Mouse (Mus musculus): Measurements from ENCODE around the gene Gm4952.
"Not testable (repeated sequence)": the region's sequence is repeated elsewhere in the genome, so short reads cannot be mapped to it uniquely, and the experiment has no call there.

Gm4952 gene

DNA sequence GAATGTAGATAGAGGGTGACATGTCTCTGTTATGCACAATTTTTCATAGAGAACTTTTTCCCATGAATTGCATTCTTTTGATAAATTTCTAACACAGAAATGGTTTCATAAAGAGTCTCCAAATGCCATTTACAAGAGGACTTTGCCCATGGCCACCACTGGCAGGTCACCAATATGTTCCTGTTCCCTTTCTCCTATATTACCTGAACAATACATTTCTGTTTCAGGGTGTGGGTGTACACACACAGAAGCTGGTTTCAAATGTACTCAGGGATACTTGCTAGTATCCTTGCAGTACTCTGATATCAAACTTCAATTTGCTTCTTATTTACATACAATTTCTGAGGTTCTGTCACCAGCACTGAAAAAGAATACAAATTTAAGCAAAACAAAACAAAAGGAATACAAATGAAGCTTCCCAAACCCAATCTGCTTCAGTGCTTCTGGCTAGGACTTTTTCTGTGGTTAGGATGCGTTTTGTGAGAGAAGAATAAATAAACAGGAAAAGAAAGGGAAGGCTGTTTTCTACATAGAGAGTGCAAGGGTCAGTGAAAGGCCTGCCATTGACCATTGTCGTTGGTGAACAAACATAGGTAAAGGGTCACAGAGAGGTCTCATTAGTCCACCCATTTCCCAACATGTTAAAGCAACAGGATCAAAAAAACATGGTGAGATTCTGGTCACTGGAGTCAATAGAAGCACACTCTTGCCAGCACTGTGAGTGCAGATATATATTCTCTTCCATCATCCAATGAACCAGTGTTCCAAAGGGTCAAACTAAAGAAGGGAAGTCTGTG is 1.1 kb downstream of the Gm4952 start:
- DNase-seq (ENCODE audit: low spot score in 2 of 2): no peak

DNA sequence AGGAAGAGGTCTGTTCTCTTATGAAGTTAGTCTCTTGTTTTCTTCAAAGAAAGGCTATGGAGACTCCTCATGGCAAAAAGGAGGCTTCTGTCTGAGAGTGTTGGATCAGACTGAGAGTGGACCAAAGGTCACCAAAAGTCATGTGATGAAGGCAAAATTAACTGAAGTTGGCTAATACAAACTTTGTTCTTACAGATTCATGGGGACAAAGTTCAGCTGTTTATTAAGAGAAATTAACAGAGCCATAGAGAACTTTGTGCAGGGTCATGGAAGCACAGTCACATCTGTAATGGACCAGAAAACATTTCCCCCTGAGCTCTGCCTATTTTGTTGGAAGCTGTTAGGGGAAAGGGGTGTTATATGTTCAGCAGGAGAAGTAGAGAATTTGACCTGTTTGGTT is 8.6 kb downstream of the Gm4952 start:
- DNase-seq (ENCODE audit: low spot score in 2 of 2): no peak

DNA sequence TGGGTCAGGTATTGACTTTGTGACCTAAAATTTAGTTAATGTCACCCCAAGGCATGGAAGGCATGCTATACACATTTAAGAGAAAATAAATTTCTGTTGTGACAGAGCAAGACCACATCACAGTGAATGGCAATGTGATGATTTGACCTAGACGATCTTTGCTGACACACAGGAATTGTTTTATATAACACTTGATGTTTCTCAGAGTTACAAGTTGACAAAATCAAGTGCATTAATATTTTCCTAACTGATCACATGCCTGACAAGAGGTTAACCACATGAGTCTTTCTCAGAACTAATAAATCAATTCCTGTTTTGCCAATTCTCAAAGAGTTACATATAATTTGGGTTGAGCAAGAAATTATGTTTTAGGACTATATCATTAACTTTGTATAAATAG is 13.9 kb downstream of the Gm4952 start:
- no peak for DNase-seq (ENCODE audit: low spot score in 2 of 2)

DNA sequence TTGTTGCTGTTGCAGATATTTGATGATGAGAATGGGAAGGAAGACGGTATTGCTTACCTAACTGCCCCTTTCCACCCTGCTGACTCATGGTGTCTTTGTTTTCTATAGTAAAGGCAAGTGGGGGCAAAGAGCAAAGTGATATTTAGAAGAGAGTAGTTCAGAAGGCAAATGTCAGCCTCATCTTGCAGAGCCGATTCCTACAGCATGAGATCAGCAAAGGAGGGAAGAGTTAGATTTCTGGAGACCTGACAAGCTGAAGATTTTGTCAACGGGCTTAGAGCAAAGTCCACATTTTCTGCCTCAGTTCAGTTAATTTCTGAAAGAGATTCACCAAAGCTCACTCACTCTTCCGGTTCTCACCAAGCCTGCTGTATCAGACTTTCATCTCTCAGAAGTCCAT is 33.4 kb downstream of the Gm4952 start, which contains the start of gene Glyat:
Glyat (plus strand) TSS at position 133 of the 400 bp plus-strand sequence.
- DNase-seq (ENCODE audit: low spot score in 2 of 2): no peak

DNA sequence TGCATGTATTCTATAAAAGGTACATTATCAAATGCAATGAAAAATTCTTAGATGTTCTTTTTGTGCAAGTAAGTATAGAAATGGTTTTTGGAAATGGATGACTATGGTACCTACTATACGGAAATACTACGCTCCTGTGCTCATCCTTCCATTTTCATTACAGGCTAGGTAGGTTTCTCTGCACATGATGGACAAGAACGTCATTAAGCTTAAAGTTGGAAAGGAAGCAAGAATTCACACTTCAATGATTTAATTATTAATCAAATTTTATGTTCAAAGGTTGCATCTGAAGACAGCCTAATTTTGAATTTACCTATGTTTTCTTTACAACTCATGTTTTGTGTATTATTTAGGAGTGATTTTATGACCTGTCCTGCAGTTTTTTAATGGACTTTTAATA is 34.5 kb downstream of the Gm4952 start:
- no peak for DNase-seq (ENCODE audit: low spot score in 2 of 2)

DNA sequence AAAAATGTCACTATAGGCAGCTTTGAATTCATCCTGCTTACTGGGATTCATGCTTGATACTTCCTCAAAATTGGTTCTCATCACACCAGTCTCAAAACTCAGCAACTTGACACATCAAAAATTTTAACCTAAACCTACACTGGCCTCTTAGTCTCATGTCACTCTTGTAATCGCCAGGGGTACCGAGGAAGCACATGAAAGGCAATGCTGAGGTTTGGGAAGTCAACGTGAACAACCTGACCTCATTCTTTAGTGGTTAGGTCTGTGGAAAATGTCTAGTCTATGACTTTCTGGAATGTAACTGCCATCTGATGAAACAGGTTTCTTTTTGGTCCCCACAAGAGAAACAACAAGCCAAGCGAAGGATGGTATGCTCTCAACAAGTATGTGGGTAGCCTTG is 35.2 kb downstream of the Gm4952 start:
- no peak for DNase-seq (ENCODE audit: low spot score in 2 of 2)

DNA sequence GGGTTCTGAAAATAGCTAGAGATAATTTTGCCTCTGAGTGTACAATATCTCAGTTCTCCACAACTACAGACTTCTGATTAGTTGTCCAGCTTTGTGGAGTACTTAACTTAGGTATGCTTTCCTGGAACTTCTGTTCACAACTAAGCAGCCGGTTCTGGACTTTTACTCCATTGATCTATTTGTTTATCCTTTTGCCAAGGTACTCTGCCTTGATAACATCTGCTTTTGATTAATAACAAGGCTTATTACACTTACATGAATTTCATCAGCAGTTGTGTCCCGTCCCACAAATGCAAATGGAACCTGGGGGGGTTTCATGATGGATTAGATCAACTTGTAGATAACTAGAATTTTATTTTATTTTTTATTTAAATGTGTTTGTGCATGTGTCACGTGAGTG is 37.1 kb downstream of the Gm4952 start:
- no peak for DNase-seq (ENCODE audit: low spot score in 2 of 2)

DNA sequence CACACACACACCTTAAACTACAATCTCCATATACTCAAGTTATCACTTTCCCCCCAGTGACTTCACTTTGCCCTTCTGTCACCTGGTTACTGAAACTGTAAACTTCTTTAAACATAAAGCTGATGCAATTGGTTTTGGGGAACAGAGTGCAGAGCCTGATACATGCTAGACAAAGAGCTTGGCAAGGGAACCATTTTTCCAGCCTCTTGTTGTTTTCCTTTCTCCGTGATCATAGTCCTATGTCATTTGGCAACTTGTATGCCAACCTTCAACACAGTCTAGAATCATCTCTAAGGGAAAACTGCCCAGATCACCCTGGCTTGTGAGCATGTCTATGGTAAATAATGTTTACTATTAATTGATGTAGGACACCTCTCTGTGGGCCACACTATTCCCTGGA is 38.3 kb downstream of the Gm4952 start:
- no peak for DNase-seq (ENCODE audit: low spot score in 2 of 2)

DNA sequence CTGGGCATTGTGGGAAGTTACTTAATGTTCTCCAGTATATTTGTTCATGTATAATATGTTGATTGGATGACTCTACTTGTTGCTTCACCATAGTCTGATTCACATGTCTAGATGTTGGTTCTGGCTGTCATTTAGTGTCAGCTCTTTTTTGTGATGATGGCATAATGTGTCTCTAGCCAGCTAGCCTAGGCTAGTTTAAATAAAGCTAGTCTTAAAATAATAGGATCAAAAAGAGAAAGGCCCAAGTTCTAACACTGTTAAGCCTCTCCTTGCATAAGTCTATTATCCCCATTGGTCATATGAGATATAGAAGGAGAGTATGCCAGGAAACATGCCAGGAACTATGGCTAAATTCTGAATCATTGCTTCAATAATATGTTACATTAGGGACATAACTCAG is 49.7 kb downstream of the Gm4952 start:
- DNase-seq (ENCODE audit: low spot score in 2 of 2): no peak

DNA sequence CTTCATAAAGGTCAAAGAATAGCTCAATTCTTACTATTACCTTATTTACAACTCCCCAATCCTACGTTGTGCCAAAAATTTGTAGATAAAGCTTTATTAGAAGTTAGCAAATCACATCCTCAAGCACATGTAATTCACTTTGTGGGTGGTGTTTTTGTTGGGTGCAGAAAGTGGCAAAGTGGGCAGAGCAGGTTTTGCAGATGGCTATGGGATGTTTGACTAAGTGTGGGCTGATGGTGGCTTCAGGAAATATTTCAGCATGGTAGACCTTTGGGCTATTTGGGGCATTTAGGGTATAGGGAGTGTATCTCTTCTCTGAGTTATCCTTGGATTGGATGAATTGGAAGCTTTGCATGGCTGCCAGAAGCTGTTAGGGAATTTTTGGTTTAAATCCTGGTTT is 66.4 kb downstream of the Gm4952 start:
- no peak for DNase-seq (ENCODE audit: low spot score in 2 of 2)

DNA sequence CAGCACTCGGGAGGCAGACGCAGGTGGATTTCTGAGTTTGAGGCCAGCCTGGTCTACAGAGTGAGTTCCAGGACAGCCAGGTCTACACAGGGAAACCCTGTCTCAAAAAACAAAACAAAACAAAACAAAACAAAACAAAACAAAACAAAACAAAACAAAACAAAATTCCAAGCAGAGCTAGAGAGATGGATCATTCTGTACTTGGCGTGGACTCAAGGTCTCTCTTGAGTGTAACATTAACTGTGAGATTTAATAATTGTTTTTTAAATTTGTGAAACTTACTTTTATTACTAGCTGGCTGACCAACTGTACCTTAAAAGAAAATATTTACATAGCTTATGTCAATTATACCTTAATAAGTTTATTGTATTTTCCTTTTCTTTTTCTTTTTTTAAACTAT is 68.8 kb downstream of the Gm4952 start:
- DNase-seq (ENCODE audit: low spot score in 2 of 2): not testable (repeated sequence)

DNA sequence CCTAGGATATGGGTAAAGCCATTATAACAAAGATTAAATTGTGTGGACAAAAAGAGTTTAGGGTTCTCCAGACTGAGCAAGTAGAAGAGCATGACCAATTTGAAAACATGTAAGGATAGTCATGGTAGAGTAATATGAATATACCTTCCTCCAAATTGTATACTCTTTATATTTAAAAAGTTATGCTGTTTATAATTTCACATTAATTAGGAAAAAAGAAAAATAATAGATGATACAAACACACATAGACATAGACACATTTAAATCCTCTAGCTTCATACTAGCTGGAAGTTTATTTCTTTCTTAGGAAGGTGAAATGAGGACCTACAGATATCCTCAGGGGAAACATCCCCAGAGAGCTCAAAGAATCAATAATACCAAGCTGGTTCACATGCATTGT is 70.4 kb downstream of the Gm4952 start, which contains the start of gene Olfr1442:
Olfr1442 (plus strand) TSS at position 301 of the 400 bp plus-strand sequence.
- no peak for DNase-seq (ENCODE audit: low spot score in 2 of 2)

DNA sequence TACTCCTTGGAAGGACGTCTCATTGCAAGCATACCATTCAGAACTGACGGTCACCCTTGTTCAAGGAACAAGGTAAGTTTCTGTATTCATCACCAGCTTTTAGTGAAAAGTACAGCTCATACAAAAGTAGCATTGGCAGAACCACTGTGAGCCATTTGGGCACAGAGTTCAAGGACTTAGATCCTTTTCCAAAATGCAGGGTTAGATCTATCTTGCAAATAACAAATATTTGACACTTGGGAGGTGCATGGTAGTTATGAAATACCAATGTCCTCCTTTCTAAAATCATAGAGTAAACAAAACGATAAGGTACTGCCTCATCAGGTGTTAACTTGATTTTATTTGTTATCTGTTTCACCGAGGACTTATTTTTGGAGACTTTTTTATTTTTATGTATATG is 71.3 kb downstream of the Gm4952 start:
- DNase-seq (ENCODE audit: low spot score in 2 of 2): no peak

DNA sequence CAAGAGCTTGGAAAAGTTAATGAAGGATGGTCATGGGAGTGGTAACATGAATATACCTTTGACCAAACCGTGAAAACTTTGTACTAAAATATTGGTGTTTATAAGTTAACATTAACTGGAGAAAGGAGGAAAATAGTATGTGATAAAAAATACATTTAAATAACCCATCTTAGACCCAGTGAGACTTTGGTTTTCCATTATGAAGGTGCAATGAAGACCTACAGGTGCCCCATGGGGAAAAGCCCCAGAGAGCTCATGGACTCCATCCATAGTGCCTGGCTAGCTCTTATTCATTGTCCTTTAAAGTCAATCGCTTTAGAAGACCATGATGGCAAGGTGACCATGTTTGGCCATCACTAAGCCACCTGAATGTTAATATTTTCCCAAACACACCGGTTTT is 78.0 kb downstream of the Gm4952 start, which contains the start of gene Olfr1443:
Olfr1443 (plus strand) TSS at position 301 of the 400 bp plus-strand sequence.
- DNase-seq (ENCODE audit: low spot score in 2 of 2): no peak
